Mouse (Mus musculus) urinary bladder, postnatal 14 days (tissue): ENCODE data around the gene Ring1.
A peak's percentile ranks its signal among the peaks of the same experiment; 100 is the strongest.

Source experiments
- DNase-seq: peaks from one replicate; pipeline ENCODE4 v3.0.0; 2021; ENCODE audit warnings: low spot score

The Ring1 gene

GRCm38 (mm10) chr17:34024317-34024821 is at the start of gene Ring1:
TSS of gene Ring1 (minus strand) at chr17:34024680.
- peak; percentile 86 for DNase-seq

DNA sequence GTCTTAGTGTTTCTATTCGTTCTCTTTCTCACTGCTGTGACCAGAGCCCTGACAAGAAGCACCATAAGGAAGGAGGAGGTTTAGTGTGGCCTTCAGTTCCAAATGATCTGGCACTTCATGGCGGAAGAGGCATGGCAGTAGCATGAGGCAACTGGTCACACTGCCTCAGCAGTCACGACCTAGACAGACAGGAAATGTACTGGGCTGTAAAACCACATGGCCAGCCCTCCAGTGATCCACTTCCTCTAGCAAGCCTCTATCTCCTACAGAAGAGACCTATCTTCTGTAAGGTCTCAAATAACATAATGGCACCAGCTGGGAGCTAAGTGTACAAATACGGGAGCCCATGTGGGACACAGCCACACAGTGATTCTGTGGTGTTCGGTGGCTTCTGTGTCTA is 47.6 kb upstream of the Ring1 start:
- no peak for DNase-seq

- DNase-seq = no peak
Measured at GRCm38 (mm10) chr17:34068864-34069263, 44.4 kb upstream of the Ring1 start.

DNA sequence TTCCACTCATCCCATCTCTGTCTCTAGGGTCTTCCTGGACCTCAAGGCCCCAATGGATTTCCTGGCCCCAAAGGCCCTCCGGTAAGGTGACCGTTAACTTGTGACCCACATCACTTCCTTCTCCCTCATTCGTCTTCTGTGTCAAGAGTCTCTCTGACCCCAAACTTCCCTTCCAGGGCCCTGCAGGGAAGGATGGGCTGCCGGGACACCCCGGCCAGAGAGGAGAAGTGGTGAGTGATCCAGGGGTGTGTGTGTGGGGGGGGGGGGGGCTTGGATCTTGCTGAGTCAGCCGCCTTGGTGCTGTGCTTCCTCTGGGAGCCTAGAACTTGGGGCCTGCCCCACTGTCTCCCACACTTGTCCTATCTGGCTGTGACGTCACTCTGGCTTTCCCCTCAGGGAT is 32.7 kb upstream of the Ring1 start:
- DNase-seq = no peak

- no peak for DNase-seq
Measured at GRCm38 (mm10) chr17:34047404-34048050, 23.0 kb upstream of the Ring1 start.

GRCm38 (mm10) chr17:34045941-34046340 is 21.5 kb upstream of the Ring1 start:
- DNase-seq = no peak

GRCm38 (mm10) chr17:34039562-34040450 is 15.3 kb upstream of the Ring1 start:
- no peak for DNase-seq

DNA sequence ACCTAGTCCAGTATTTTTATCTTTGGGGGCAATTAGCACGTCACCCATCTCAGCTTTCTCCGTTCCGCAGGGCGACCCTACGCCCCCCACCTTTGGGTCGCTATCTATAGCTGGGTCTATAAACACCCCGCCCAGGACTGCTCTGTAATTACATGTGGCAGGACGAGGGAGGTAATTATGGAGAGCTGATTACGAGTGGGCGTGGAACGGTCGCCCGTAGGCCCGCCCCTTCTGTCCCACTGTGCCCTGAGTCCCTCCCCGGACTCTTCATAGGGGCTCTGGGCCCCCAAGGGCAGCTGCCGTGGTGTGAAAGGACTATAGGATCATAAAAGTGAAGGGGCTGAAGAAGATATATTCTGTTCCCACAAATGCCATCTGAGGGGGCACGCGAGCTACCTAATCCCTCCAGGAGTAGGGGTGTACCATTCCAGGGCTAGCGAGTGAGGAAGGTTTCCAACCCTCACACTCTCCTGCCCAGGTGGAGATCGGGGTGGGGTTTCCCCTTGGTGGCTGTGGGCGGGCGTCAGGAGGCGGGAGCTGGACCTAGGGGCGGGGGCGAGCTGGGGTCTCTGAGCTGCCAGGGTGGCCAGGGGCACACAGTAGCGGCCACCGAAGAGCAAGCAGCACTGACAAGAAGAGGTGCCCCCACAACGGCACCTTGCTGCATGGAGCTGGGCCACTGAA is 14.5 kb upstream of the Ring1 start, which contains the start of gene Col11a2:
TSS of gene Col11a2 (plus strand) at position 560 of the 684 bp plus-strand sequence.
- DNase-seq = no peak

DNA sequence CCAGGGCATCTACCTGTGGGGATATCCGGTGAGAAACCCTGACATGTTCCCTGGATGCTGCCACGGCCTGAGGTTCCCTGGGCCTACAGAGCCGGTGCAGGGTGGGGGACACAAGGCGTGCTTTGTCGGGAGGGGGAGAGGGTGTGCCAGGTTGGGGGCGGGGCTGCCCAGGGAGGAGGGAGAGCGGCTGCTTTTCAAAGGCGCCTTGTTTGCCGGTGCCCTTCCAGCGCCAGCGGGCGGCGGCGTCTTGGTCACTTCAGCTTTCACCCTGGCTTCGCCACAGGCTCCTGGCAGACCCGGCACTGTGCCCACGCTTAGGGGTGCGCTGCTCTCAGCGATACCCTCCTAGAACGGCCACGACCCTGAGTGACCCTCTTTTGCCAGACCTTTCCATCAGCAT is 14.0 kb upstream of the Ring1 start:
- DNase-seq = no peak

GRCm38 (mm10) chr17:34037241-34037640 is 12.8 kb upstream of the Ring1 start:
- no peak for DNase-seq

- no peak for DNase-seq
Measured at GRCm38 (mm10) chr17:34036647-34037046, 12.2 kb upstream of the Ring1 start.

GRCm38 (mm10) chr17:34035517-34035916 is 11.0 kb upstream of the Ring1 start:
- no peak for DNase-seq

DNA sequence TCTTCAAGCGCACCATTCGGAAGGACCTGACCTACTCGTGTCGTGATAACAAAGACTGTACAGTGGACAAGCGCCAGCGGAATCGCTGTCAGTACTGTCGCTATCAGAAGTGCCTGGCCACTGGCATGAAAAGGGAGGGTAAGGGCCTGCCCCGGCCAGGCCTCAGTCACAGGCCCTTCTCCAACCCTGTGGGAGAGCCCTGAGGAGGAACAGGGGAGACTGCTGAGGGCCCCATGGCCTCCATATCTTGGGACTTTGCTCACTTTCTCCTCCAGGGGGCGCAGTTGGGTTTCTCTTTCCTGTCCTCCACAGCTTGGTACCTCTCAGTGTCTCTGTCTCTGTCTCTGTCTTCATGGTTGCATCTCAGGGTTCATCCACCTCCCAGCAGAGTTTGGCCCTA is 9.6 kb upstream of the Ring1 start:
- DNase-seq = peak; percentile 65

DNA sequence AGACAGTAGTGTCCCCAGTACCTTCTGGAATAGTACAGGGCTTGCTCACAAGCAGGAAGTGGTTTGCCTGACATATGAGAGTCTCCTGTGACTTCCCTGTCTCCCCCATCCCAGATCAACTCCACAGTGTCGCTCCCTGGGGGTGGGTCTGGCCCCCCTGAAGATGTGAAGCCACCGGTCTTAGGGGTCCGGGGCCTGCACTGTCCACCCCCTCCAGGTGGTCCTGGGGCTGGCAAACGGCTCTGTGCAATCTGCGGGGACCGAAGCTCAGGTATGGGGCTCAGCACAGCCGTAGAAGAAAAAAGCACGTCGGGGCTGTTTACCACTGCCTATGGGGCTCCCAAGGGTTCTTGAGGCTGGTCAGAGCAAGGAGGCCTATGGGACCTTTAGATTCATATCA is 9.0 kb upstream of the Ring1 start:
- DNase-seq = no peak

- no peak for DNase-seq
Measured at GRCm38 (mm10) chr17:34032806-34033205, 8.3 kb upstream of the Ring1 start.

DNA sequence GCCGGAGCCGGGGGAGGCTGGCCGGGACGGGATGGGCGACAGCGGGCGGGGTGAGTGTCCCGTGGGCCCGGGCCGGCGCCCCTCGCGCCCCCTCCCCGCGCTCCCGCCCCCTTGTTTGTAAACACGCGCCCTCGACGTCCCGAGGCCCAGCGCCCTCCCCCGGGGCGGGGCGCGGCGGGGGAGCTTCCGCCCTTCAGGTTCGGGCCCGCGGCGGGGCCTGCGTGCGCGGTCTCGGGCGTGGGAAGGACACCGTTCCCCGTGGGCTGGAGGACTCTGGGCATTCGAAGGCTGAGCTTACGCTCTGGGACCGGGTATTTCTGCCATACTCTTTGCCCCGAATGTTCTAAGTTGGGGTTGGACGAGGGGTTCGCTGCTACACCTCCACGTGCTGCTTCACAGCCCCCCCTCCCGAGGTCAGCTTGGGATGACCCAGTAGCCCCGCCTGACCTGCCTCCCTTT is 7.7 kb upstream of the Ring1 start:
- peak; percentile 73 for DNase-seq

DNA sequence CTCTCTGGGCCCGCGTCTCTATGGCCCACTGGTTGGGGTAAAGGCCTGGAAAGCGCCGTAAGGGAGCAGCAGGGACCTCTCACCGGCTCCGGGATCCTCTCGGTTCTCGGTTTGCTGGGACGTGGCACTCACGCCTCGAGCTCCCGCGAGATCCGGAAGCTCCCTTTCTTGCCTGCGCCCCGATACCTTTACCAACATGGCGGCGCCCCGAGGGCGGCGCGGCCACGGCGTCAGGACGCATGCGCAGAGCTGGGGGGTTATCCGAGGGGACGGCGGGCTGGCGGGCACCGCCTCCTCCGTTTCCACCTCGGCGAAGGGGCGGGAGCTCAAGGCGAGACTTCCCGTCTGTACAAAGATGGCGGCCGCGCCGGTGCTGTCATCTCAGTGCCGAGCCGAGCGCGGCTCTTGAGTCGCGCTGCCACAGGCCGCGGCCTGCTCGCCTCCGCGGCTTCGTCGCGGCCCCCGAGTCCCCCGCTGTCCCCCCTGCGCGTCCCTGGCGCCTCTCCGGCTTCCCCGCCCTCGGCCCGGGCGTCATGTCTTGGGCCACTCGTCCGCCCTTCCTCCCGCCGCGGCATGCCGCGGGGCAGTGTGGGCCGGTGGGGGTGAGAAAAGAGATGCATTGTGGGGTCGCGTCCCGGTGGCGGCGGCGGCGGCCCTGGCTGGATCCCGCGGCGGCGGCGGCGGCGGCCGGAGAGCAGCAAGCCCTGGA is 7.1 kb upstream of the Ring1 start, which contains the start of the genes Slc39a7 and Rxrb:
TSS of gene Slc39a7 (minus strand) at position 218 of the 709 bp plus-strand sequence.
TSS of gene Rxrb (plus strand) at position 348 of the 709 bp plus-strand sequence.
- peak; percentile 98 for DNase-seq

DNA sequence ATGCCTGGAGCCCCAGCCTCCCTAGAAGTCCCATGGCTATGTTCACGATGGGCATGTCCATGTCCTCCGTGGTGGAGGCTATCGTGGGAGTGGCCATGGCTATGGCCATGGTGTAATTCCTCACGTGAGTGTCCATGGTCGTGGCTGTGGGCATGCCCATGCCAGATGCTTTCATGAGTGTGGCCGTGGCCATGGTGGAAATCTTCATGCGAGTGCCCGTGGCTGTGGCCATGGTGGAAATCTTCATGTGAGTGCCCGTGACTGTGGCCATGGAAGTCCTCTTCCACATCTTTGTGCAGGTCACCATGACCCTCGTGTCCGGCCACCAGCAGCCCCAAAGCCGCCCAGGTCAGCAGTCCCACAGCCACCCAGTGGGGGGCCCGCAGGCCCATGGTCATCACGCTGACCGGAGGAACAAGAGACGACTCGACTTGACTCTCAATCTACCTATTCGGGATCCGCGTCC is 6.4 kb upstream of the Ring1 start:
- no peak for DNase-seq

GRCm38 (mm10) chr17:34029890-34030595 is 5.6 kb upstream of the Ring1 start:
- DNase-seq = no peak

DNA sequence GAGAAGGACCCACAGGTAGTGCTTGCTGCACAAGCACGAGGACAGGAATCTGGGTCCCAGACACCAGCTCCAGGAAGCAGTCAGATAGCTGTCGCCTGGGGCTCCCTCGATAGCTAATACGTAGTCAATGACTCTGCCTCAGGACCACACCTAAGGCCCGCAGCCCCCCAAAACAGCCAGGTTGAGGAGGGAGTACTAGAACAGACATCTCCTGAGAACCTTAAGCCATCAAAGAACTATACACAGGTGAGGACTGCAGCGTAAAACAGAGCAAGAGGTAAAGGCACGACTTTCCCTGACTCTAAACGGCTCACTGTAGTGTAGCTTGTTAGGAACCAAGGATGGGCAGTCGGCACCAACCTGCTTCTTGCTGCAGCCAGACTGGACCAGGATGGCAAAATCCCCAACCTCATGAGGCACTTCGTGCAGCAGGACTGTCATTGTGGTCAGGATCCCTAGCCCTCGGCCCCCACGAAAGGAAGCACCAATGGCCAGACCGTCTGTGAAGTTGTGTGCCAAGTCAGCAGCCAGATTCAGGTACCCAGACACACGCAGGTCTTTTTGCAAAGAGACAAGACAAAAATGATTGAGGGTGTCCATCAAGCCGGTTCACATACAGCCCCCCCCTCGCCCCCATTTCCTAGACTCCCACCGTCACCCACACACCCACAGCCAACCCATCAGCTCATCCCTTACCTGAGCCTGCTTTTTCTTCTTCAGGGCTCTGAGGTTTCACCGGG is 4.8 kb upstream of the Ring1 start:
- DNase-seq = peak; percentile 2
